Mouse (Mus musculus) CH12F3 (cell line): ENCODE data around the gene Dip2c.

Experiments used
- in situ Hi-C: fragments of 300-500 bp; cut with MboI; formaldehyde crosslinking; loops from 2 replicates; pipeline ENCODE4 v1.14.3; 2020; ENCODE audit warnings: low sequenced_read_pairs

Gene Dip2c

DNA sequence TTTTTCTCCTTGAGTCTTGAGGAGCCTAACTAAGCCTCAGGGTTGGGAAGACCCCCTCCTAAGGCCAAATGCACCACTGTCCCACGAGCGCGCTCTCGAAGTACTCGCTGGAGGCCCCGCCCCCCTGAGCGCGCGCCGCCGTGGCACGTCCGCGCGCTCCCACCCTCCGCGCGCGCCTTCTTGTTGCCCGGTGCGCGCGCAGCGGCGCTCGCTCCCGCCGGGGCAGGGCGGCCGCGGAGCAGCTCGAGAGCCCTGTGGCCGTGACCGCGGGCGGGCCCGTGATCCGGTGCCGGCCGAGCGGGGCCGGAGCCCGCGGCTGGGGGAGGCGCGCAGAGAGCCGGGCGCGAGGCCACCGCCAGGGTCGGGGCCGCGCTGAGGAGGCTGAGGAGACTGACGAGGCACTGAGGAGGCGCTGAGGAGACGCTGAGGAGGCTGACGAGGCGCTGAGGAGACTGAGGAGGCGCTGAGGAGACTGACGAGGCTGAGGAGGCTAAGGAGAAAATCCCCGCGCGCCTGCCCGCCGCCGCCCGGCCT lies at the start of gene Dip2c:
Gene Dip2c, plus strand, starts transcription at position 207 of the 534 bp plus-strand sequence.
- in situ Hi-C loops: no loop called here

DNA sequence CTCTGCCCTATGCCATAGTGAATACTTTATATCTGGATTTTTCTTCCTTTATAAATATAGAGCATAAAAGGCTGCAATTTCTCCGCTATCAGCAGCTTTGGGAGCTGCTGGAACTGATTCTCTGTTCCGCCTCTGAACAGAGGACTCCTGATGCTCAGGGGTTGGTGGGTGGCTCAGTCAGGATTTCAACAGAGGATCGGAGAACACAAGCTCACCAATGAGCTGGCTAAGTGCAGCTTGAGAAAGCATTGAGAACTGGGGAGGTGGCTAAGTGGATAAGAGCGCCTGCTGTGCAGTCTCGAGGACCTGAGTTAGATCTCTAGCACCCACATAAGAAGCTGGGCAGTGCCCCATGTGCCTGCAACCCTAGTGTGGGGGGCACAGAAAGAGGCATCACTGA lies 49.2 kb upstream of the Dip2c start:
- in situ Hi-C loops: no loop called here

DNA sequence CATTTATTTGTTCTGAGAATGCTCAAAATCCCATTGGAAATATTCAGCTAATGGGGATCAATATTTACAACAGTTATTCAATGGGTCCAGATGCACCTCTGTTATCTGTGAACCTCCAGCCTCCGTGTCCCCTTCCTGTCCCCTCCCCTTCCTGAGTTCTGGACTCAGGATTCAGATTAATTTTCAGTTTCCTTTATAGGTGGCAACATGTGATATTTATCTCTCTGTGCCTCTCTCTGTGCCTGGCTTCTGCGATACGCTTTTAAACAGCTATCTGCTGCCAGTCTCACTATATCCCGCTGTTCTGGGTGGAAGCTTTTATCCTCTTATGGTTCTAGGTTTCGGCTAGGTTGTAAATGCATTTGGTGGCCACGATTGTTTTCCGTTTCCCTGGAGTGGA lies 38.8 kb upstream of the Dip2c start:
- in situ Hi-C loops: no loop called here

- in situ Hi-C loops: no loop called here
Measured at GRCm38 (mm10) chr13:9239127-9239526, 37.2 kb upstream of the Dip2c start.

DNA sequence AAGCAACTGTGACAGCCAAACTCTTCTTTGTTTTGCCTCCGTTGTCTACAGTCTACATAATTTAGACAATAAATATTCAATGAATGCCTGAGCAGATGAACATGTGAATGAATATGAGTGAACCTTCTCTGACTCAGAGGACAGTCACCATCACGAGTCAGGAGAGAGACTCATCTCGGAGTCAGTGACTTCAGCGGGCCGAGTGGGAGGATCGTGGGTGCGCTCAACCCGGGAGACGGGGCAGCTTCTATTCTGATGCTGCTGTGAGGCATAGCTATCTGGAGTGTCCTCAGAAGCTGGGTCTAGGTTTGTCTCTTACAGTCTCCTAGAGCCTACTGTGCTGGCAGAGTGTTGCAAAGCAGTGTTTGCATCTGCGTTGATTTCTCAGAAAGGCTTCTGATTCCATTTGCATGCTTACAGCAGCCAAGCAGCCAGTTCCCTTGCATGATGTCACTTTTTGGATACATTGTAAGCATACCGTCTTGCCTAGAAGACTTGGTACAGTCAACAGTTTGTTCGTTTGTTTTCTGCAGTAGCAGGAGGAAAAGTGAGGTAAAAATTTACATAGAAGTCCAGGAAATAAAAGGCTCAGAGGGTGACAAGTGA lies 36.6 kb upstream of the Dip2c start:
- in situ Hi-C loops: no loop called here

DNA sequence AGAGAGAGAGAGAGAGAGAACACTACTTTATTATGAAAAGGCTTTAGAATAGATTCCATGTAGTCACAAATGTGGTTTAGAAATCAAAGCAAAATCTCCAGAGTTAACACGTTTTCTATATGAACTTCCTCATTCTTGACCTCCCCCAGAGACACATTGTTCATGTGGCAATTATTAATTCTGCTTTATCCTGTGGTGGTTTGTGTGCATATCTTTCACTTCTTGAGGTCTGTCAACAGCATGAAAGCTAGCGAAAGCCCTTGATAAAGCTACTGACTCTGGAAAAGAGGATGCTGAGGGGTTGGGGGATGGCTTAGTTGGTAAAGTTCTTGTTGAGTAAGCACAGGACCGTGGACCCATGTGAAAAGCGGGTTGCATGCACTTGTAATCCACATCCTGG lies 14.6 kb upstream of the Dip2c start:
- in situ Hi-C loops: no loop called here

GRCm38 (mm10) chr13:9265516-9265915 lies 10.8 kb upstream of the Dip2c start:
- in situ Hi-C loops: no loop called here

- in situ Hi-C loops: no loop called here
Measured at GRCm38 (mm10) chr13:9276856-9277620, 710 bp downstream of the Dip2c start.

GRCm38 (mm10) chr13:9277621-9277960 lies 1.3 kb downstream of the Dip2c start:
- in situ Hi-C loops: no loop called here

GRCm38 (mm10) chr13:9278636-9279035 lies 2.3 kb downstream of the Dip2c start:
- in situ Hi-C loops: no loop called here

DNA sequence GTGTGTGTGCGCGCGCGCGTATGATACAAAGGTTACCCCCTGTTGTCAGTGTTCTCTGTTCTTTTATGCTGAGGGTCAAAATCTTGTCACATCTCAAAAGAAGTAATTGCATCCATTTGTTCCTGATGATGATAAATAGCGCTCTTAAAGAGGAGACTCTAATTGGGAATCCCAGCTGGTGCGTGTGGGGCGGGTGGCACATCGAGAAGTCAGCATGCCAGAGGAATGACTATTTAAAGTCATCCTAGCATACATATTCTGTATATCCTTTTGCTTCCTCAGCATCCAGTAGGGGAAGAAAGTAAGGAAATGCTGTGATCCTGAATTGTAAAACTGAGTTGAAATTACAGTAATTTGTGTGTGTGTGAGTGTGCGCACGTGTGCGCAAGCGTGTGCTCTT lies 6.7 kb downstream of the Dip2c start:
- in situ Hi-C loops: no loop called here

DNA sequence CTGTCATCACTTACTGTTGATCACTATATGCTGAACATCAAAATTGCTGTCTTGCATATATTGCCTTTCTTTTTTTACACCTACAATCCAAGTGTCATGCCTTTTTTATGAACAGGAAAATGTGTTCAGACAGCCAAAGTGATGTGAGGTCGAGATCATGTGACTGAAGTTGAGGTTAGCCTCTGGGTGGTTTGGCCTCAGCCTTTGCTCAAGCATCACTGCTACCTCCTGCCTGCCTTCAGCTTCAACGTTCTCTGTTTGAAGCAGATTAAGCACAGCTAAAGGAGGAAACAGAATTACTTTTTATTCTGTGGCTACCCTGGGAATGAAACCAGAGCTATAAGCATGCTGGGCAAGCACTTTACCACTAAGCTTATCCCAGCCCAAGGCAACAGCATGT lies 13.6 kb downstream of the Dip2c start:
- in situ Hi-C loops: no loop called here

- in situ Hi-C loops: no loop called here
Measured at GRCm38 (mm10) chr13:9296285-9296684, 20.0 kb downstream of the Dip2c start.

- in situ Hi-C loops: no loop called here
Measured at GRCm38 (mm10) chr13:9297266-9297665, 20.9 kb downstream of the Dip2c start.

- in situ Hi-C loops: no loop called here
Measured at GRCm38 (mm10) chr13:9297689-9298088, 21.4 kb downstream of the Dip2c start.

DNA sequence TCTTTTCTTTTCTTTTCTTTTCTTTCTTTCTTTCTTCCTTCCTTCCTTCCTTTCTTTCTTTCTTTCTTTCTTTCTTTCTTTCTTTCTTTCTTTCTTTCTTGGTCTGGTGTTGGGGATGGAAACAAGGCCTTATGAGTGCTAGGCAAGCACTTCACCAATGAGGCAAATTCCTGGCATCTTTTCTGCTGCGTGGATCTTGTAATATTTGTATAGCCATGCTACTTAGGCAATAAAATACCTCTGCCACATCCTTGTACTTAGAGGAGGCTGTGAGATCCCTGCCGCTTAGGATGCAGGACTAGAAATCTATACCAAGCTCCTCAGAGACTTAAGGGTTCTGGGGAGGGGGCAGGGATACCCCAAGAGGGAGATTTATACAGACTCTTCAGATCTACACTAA lies 23.3 kb downstream of the Dip2c start:
- in situ Hi-C loops: no loop called here

DNA sequence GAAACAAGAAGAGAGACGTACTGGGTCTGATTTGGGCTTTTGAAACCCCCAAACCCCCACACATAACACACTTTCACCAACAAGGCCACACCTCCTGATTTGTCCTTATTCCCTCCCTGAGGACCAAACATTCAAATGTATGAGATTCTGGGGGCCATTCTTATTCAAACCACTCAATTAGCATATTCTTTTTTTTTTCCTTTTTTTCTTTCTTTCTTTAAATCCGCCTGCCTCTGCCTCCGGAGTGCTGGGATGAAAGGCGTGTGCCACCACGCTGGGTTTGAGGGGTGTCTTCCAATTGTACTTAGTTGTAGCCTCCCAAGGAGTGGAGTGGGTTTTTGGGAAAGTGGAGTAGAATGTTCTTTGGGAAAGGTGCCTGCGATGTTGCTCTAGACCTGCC lies 32.5 kb downstream of the Dip2c start:
- in situ Hi-C loops: no loop called here

DNA sequence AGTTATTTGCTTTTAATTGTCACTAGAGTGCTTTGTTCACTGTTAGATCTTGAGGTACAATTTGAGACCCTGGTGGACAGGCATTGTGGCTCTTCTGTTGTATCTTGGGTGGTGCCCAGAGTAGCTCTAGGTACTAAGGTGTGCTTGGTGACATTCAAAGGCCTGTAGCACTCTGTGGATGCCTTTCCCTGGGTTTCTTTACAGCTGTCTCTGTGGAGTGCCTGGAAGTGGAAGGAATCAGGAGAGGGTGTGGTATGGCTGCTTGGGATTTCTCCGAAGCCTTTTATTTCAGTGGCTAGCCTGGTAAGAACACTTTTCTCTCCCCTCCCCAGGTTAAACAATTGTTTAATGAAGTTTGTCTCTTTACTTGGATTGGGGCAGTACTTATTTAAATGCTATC lies 34.5 kb downstream of the Dip2c start:
- in situ Hi-C loops: no loop called here

DNA sequence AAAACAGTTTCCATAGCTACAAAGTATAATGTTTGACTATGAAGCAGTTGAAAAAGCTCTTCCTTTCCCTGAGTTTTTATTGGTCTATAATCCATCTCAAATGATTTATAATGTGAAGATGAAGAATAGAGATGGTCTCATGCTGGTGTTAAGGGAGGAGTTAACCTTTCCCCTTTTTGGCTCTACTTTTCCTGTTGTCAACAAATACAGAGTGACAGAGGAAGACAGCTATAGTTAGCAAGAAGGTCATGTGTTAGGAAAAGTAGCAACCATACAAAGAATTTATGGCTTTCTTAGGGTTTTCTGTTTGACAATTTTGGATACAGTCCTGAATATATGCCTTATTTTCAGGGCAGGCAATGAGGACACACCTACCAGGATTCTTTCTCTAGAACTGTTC lies 36.6 kb downstream of the Dip2c start:
- in situ Hi-C loops: no loop called here

DNA sequence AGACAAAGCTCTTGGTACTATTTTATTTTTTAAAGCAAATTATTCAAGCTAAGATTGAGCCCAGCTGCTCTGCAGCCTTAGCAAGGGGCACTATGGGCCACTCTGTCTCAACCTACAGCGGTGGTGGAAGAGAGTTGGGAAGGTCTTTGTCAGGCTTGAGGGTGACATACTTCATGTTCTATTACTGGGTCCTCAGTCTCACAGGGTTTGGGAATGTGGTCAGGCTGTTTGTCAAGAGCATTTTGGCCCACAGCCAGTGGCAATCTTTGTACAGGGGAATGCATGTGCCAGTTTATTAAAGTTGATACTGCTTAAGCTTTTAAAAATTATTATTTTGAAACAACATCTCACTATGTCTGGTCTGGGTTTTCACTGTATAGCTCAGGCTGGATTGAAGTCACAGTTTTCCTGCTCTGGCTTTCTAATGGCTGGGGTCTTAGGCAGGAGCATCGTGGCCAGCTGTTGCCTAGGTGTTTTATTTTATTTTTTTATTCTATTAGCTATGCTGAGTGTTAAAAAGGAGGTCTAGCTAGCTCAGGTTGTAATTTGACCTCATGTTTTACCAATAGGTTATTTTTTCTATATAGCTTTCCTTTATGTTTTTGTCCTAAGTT lies 37.9 kb downstream of the Dip2c start:
- in situ Hi-C loops: no loop called here

DNA sequence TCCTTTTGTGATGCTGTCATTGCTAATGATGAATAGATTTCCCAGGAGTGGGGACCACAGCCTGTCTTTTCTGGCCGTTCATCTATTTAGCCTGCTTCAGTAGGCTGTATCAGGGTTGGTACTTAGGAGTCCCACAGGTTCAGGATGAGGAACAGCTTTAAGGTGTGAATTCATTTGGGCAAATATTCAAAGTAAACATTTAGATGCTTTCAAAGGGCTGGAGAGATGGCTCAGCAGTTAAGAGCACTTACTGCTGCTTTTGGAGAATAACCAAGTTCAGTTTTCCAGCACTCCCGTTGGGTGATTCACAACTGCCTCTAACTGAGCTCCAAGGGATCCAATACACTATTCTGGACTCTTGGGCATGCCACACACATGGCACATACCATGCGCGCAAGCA lies 38.4 kb downstream of the Dip2c start:
- in situ Hi-C loops: no loop called here

- in situ Hi-C loops: no loop called here
Measured at GRCm38 (mm10) chr13:9319745-9320144, 43.4 kb downstream of the Dip2c start.
